Comparison of ENCODE assay signal across 8 mouse cellular contexts in the genomic region with DNA sequence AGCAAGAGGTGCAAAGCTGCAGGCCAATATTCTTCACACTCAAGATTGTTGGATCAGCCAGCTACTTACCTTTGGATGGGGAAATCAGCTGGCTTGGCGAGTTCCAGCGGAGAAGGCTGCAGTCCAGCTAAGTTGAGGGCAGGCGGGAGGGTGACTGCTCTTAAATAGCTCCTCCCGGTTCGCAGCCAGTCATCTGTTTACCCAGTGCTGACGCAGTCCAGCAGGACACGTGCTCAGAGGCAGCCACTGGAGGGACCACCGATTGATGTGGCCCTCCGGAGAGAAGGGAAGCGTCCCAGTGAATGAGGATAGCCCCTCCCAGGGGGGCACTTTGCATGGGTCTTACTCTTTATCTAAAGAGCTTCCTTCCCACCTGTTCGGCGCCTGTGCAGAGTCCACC. TPM values are rescaled to one million over a fixed set of nuclear protein-coding genes. Genes with fewer than 3 reads are reported as not detected.
DNase-seq lines count a peak whose midpoint lies in the region; ATAC-seq lines count a peak whose summit lies in the region.
"Had no signal": no experiment of that assay in that cellular context is flagged by ENCODE, and none has a peak within 500 bp of the region (broad histone marks: within the 10 kb centered on the region; RNA-seq: fewer than 3 reads in every experiment).

A gene (minus strand): TSS at position 166 of the 400 bp plus-strand sequence.

- ATAC-seq in embryonic facial prominence, embryonic 11.5 days (replicated peaks; ENCODE audit: insufficient number of reproducible peaks, low FRiP score, low TSS enrichment, low read depth), result peak; percentile 76
- no peak for ATAC-seq in hindbrain, embryonic 11.5 days (ENCODE audit: low FRiP score)
- ATAC-seq in monocyte, adult 5-6 weeks (replicated peaks; ENCODE audit: insufficient number of reproducible peaks, low FRiP score, low TSS enrichment, poor library complexity, severe bottlenecking), result no peak

- H3K9me3 ChIP-seq in embryonic facial prominence, embryonic 11.5 days (replicated peaks; ENCODE audit: control insufficient read depth, low read length), result no peaks in the 10 kb centered on the region
- no peaks in the 10 kb centered on the region for H3K9me3 ChIP-seq in hindbrain, embryonic 11.5 days (ENCODE audit: control insufficient read depth, low read length)

- WGBS in embryonic facial prominence, embryonic 11.5 days, result 2% methylated on average over 12 of the region's 12 CpGs
- WGBS in hindbrain, embryonic 11.5 days, result 4% methylated on average over 12 of the region's 12 CpGs

- peak; percentile 54 for DNase-seq in embryonic facial prominence, embryonic 11.5 days (ENCODE audit: low spot score)
- peak; percentile 39 to 57 for DNase-seq in frontal cortex, postnatal 10 days (ENCODE audit: low spot score in 2 of 2)
- peak; percentile 41 for DNase-seq in hindbrain, embryonic 11.5 days (ENCODE audit: low spot score)
- peak in 1 of 2 experiments; percentile 51 for DNase-seq in layer of hippocampus, postnatal 14 days (ENCODE audit: low spot score in 2 of 2)
- DNase-seq in lung, postnatal 14 days, result peak; percentile 45
- peak; percentile 46 for DNase-seq in right cerebral cortex, postnatal 4 days

- peaks cover 45% of the 10 kb centered on the region for H3K27me3 ChIP-seq in embryonic facial prominence, embryonic 11.5 days (ENCODE audit: control insufficient read depth, insufficient read depth, low read length)
- peaks cover 38% of the 10 kb centered on the region for H3K27me3 ChIP-seq in hindbrain, embryonic 11.5 days (ENCODE audit: control insufficient read depth, insufficient read depth, low read length)

- no peak within 1 kb of the TSS for H3K27ac ChIP-seq in embryonic facial prominence, embryonic 11.5 days (replicated peaks; ENCODE audit: low read depth, low read length)
- H3K27ac ChIP-seq in hindbrain, embryonic 11.5 days (ENCODE audit: low read depth, low read length), result no peak within 1 kb of the TSS

- H3K4me2 ChIP-seq in embryonic facial prominence, embryonic 11.5 days (ENCODE audit: low read depth, low read length), result peak within 1 kb of the TSS; percentile 56; the same call in 1 of the 2 replicates
- peak within 1 kb of the TSS; percentile 30 for H3K4me2 ChIP-seq in hindbrain, embryonic 11.5 days (replicated peaks; ENCODE audit: low read depth, low read length)

- no peaks in the 10 kb centered on the region for H3K36me3 ChIP-seq in embryonic facial prominence, embryonic 11.5 days (replicated peaks; ENCODE audit: control insufficient read depth, insufficient read depth, low read depth, low read length)
- no peaks in the 10 kb centered on the region for H3K36me3 ChIP-seq in hindbrain, embryonic 11.5 days (ENCODE audit: control insufficient read depth, insufficient read depth, low read length)

- peak within 1 kb of the TSS; percentile 12 for H3K4me3 ChIP-seq in embryonic facial prominence, embryonic 11.5 days (ENCODE audit: low read depth, low read length)
- peak within 1 kb of the TSS; percentile 15; the same call in 1 of the 2 replicates for H3K4me3 ChIP-seq in hindbrain, embryonic 11.5 days (ENCODE audit: low read depth, low read length)
- H3K4me3 ChIP-seq: myocyte had no signal

- no peaks in the 10 kb centered on the region; the same call in 1 of the 2 replicates for H3K4me1 ChIP-seq in embryonic facial prominence, embryonic 11.5 days (ENCODE audit: control insufficient read depth, insufficient read depth, low read length)
- no peaks in the 10 kb centered on the region; the same call in 1 of the 2 replicates for H3K4me1 ChIP-seq in hindbrain, embryonic 11.5 days (replicated peaks; ENCODE audit: control insufficient read depth, insufficient read depth, low read length)

- no peak within 1 kb of the TSS for H3K9ac ChIP-seq in embryonic facial prominence, embryonic 11.5 days (replicated peaks; ENCODE audit: low read length)
- H3K9ac ChIP-seq in hindbrain, embryonic 11.5 days (ENCODE audit: low read depth, low read length), result no peak within 1 kb of the TSS

RNA-seq across cellular contexts. Expression of the gene that starts here (rescaled TPM):
- 0.65 and 1.7 TPM in 2 replicates for polyA plus RNA-seq in embryonic facial prominence, embryonic 11.5 days (2014; fragmentation: Nextera tagmentation; extraction: Ambion mirVana)
- 0.68 and 1.0 TPM in 2 replicates for polyA plus RNA-seq in hindbrain, embryonic 11.5 days (2014; fragmentation: Nextera tagmentation; extraction: Ambion mirVana)
- 100 to 1,000 TPM; 541 to 561 TPM for total RNA-seq in layer of hippocampus, postnatal 14 days (2021)
- total RNA-seq in monocyte, adult 5-6 weeks (2017), result not detected in 3 replicates

Comparison
In these comparisons a context has a peak if more than half of its experiments do, and no peak if none do; other contexts are left out.
1. RNA of the gene that starts here (total RNA-seq): 541 to 561 TPM in layer of hippocampus, postnatal 14 days; not detected in monocyte, adult 5-6 weeks; every median in the first group is over 100 times any median in the second.